11 mouse cellular contexts compared by ENCODE assay signal in genomic region chr11:109458165-109458564, GRCm38 (mm10).
"Had no signal": no experiment of that assay in that cellular context is flagged by ENCODE, and none has a peak within 500 bp of the region (broad histone marks: within the 10 kb centered on the region; RNA-seq: fewer than 3 reads in every experiment).

No protein-coding gene starts in this region.

- DNase-seq: retina, postnatal 1 day; right cerebral cortex, postnatal 14 days; right cerebral cortex, postnatal 25 days; right cerebral cortex, postnatal 4 days; spleen, adult 18-20 months; thymus, adult 18-20 months; thymus, adult 2 months; thymus, postnatal 14 days; thymus, postnatal 25 days; thymus, postnatal 36 days; thymus, postnatal 4 days had no signal
